Mouse (Mus musculus) lung, embryonic 14.5 days (tissue): ENCODE data around the gene Wipf2. TPM values are rescaled to one million over a fixed set of nuclear protein-coding genes. Genes with fewer than 3 reads are reported as not detected.
A peak's percentile ranks its signal among the peaks of the same experiment; 100 is the strongest.

ENCODE experiments used
- ATAC-seq: fragments of 200-750 bp; cut with Nextera tagmentation; 2 replicates; pipeline ENCODE4 v1.8.0; 2017; ENCODE audit warnings: mild to moderate bottlenecking, moderate TSS enrichment, moderate library complexity; ENCODE audit not compliant: insufficient read depth
- DNase-seq: peaks from one replicate; pipeline ENCODE4 v3.0.0-alpha.2; 2015
- H3K27ac ChIP-seq: fragments of 300-500 bp; sonication (generic); 2 replicates; pipeline ENCODE4 v1.5.1; 2014; ENCODE audit warnings: low read depth, mild to moderate bottlenecking, moderate library complexity
- H3K27me3 ChIP-seq: fragments of 300-500 bp; sonication (generic); 2 replicates; pipeline ENCODE4 v1.6.1; 2014; ENCODE audit warnings: low read length, control low read depth; ENCODE audit not compliant: insufficient read depth
- H3K36me3 ChIP-seq: fragments of 300-500 bp; sonication (generic); 2 replicates; pipeline ENCODE4 v1.6.1; 2014; ENCODE audit warnings: control low read depth; ENCODE audit not compliant: insufficient read depth
- H3K4me1 ChIP-seq: fragments of 300-500 bp; sonication (generic); 2 replicates; pipeline ENCODE4 v1.6.1; 2014; ENCODE audit warnings: antibody characterized with exemption, control low read depth; ENCODE audit not compliant: insufficient read depth
- H3K4me2 ChIP-seq: fragments of 300-500 bp; sonication (generic); 2 replicates; pipeline ENCODE4 v1.6.1; 2014; ENCODE audit warnings: mild to moderate bottlenecking
- H3K4me3 ChIP-seq: fragments of 300-500 bp; sonication (generic); 2 replicates; pipeline ENCODE4 v1.5.1; 2014; ENCODE audit warnings: low read depth, low read length
- H3K9ac ChIP-seq: fragments of 300-500 bp; sonication (generic); 2 replicates; pipeline ENCODE4 v1.6.1; 2014
- H3K9me3 ChIP-seq: fragments of 300-500 bp; sonication (generic); 2 replicates; pipeline ENCODE4 v1.6.1; 2016; ENCODE audit warnings: low read depth, low read length, control low read depth
- CTCF ChIP-seq: IDR thresholded peaks from 2 replicates; pipeline ENCODE4 v1.5.1; 2016; ENCODE audit warnings: antibody characterized with exemption, low read depth
- WGBS: fragments of 180-500 bp; shearing (Covaris S2); extraction: QIAGEN DNeasy Blood & Tissue Kit; methylation state at CpG from one replicate; pipeline ENCODE4 v1.1.7; 2014; 5-methylcytosine and 5-hydroxymethylcytosine counted together
- polyA plus RNA-seq: library from polyadenylated mRNA; unstranded; fragments of >200 nt; fragmentation: Nextera tagmentation; extraction: Ambion mirVana; gene quantifications from 2 replicates; pipeline ENCODE4 v1.2.1, GENCODE M21; 2014

Wipf2 gene
- polyA plus RNA-seq, 1 experiment from 2014 or later = 4.7 TPM

GRCm38 (mm10) chr11:98900529-98901125 lies 37.2 kb downstream of the Wipf2 start:
- DNase-seq (no peak), ATAC-seq (no peak)
- Histone ChIP-seq H3K9ac (no peak overlapping the region), H3K4me2 (no peak overlapping the region), H3K4me1 (0 out of 2 replicates have a peak, but pooled peaks cover 6% of the 10 kb centered on the region), H3K27me3 (no peaks in the 10 kb centered on the region), H3K9me3 (no peaks in the 10 kb centered on the region), H3K4me3 (no peak overlapping the region), H3K27ac (no peak overlapping the region), H3K36me3 (peaks cover 67% of the 10 kb centered on the region)
- no peak for TF ChIP-seq CTCF
- WGBS = 73% methylated on average over 12 of the region's 12 CpGs

- peak; percentile 49 for DNase-seq
- H3K4me2 ChIP-seq = peak overlapping the region; percentile 5; the same call in 1 of the 2 replicates
- peak overlapping the region; percentile 20; the same call in 1 of the 2 replicates for H3K9ac ChIP-seq
- 23% methylated on average over 10 of the region's 10 CpGs for WGBS
- peaks cover 46% of the 10 kb centered on the region for H3K36me3 ChIP-seq
- peak overlapping the region; percentile 86 for H3K27ac ChIP-seq
- TF ChIP-seq CTCF = no peak
- H3K4me1 ChIP-seq = peaks cover 14% of the 10 kb centered on the region; the same call in 1 of the 2 replicates
- no peaks in the 10 kb centered on the region for H3K27me3 ChIP-seq
- H3K9me3 ChIP-seq = no peaks in the 10 kb centered on the region
- H3K4me3 ChIP-seq = no peak overlapping the region
- ATAC-seq = peak; percentile 15; the same call in 1 of the 2 replicates
Measured at GRCm38 (mm10) chr11:98902621-98903245, 39.3 kb downstream of the Wipf2 start.

- H3K27me3 ChIP-seq = no peaks in the 10 kb centered on the region
- ATAC-seq (no peak), DNase-seq (no peak)
- TF ChIP-seq CTCF = no peak
- H3K27ac ChIP-seq = peak overlapping the region; percentile 86
- peak overlapping the region; percentile 36 for H3K4me2 ChIP-seq
- H3K4me1 ChIP-seq = peaks cover 21% of the 10 kb centered on the region; the same call in 1 of the 2 replicates
- H3K9ac ChIP-seq = no peak overlapping the region
- H3K4me3 ChIP-seq = no peak overlapping the region
- 38% methylated on average over 2 of the region's 2 CpGs for WGBS
- H3K9me3 ChIP-seq = no peaks in the 10 kb centered on the region
- peaks cover 39% of the 10 kb centered on the region for H3K36me3 ChIP-seq
Measured at GRCm38 (mm10) chr11:98904577-98904976, 41.1 kb downstream of the Wipf2 start.

GRCm38 (mm10) chr11:98905033-98905432 lies 41.6 kb downstream of the Wipf2 start:
- ATAC-seq = peak; percentile 19; the same call in 1 of the 2 replicates

GRCm38 (mm10) chr11:98905583-98905982 lies 42.1 kb downstream of the Wipf2 start:
- no peak for DNase-seq
- Histone ChIP-seq H3K36me3 (peaks cover 39% of the 10 kb centered on the region), H3K9me3 (no peaks in the 10 kb centered on the region), H3K4me2 (peak overlapping the region; percentile 36), H3K27me3 (no peaks in the 10 kb centered on the region), H3K4me3 (no peak overlapping the region), H3K4me1 (peaks cover 21% of the 10 kb centered on the region; the same call in 1 of the 2 replicates), H3K27ac (peak overlapping the region; percentile 86), H3K9ac (0 out of 2 replicates have a peak overlapping the region, but pooled peaks have one; percentile 1)
- TF ChIP-seq CTCF = no peak
- 60% methylated on average over 4 of the region's 4 CpGs for WGBS
- ATAC-seq = no peak

More at GRCm38 (mm10) chr11:98905033-98905432, 41.6 kb downstream of the Wipf2 start:
- Histone ChIP-seq H3K4me3 (no peak overlapping the region), H3K4me1 (peaks cover 21% of the 10 kb centered on the region; the same call in 1 of the 2 replicates), H3K9me3 (no peaks in the 10 kb centered on the region), H3K4me2 (peak overlapping the region; percentile 36), H3K27ac (peak overlapping the region; percentile 86), H3K27me3 (no peaks in the 10 kb centered on the region), H3K36me3 (peaks cover 39% of the 10 kb centered on the region), H3K9ac (no peak overlapping the region)
- peak; percentile 86 for DNase-seq
- 49% methylated on average over 7 of the region's 7 CpGs for WGBS
- no peak for TF ChIP-seq CTCF

- 53% methylated on average over 5 of the region's 5 CpGs for WGBS
- Histone ChIP-seq H3K4me1 (peaks cover 21% of the 10 kb centered on the region; the same call in 1 of the 2 replicates), H3K4me3 (peak overlapping the region; percentile 64)
Measured at GRCm38 (mm10) chr11:98907063-98907436, 43.6 kb downstream of the Wipf2 start.

More at GRCm38 (mm10) chr11:98907063-98907436, 43.6 kb downstream of the Wipf2 start:
- no peak for TF ChIP-seq CTCF
- H3K27me3 ChIP-seq = no peaks in the 10 kb centered on the region
- no peak for ATAC-seq
- no peak overlapping the region for H3K27ac ChIP-seq
- no peak for DNase-seq
- peak overlapping the region; percentile 95 for H3K4me2 ChIP-seq
- peaks cover 41% of the 10 kb centered on the region for H3K36me3 ChIP-seq
- H3K9me3 ChIP-seq = no peaks in the 10 kb centered on the region
- no peak overlapping the region for H3K9ac ChIP-seq
